Mouse (Mus musculus): Measurements from ENCODE around the gene Fam189a1. TPM values are rescaled to one million over a fixed set of nuclear protein-coding genes. Genes with fewer than 3 reads are reported as not detected.

Fam189a1 gene
- polyA plus RNA-seq, 1 experiment from 2014 or later, result 2.7 TPM

- H3K27me3 ChIP-seq (ENCODE audit: control insufficient read depth, insufficient read depth, low read length), result no peaks in the 10 kb centered on the region
- no peak overlapping the region for H3K4me2 ChIP-seq (ENCODE audit: low read depth, low read length, severe bottlenecking)
- 85% methylated on average over 3 of the region's 3 CpGs for WGBS
- no peak for DNase-seq (ENCODE audit: low spot score)
- no peaks in the 10 kb centered on the region for H3K4me1 ChIP-seq (replicated peaks; ENCODE audit: control insufficient read depth, insufficient read depth, low read length)
- no peak overlapping the region for H3K9ac ChIP-seq (ENCODE audit: low read length)
- H3K9me3 ChIP-seq (ENCODE audit: control insufficient read depth, low read length), result no peaks in the 10 kb centered on the region
- ATAC-seq (replicated peaks; ENCODE audit: low FRiP score), result no peak
- H3K36me3 ChIP-seq (ENCODE audit: control insufficient read depth, insufficient read depth, low read length), result no peaks in the 10 kb centered on the region
- H3K4me3 ChIP-seq (ENCODE audit: low read depth, low read length), result no peak overlapping the region
- H3K27ac ChIP-seq (ENCODE audit: low read depth, low read length), result no peak overlapping the region
Observed at GRCm38 (mm10) chr7:65115366-65115765, 41.0 kb downstream of the Fam189a1 start.

- Histone ChIP-seq H3K9ac (ENCODE audit: low read length) (no peak overlapping the region), H3K27ac (ENCODE audit: low read depth, low read length) (no peak overlapping the region), H3K4me1 (replicated peaks; ENCODE audit: control insufficient read depth, insufficient read depth, low read length) (no peaks in the 10 kb centered on the region), H3K9me3 (ENCODE audit: control insufficient read depth, low read length) (no peaks in the 10 kb centered on the region), H3K27me3 (ENCODE audit: control insufficient read depth, insufficient read depth, low read length) (no peaks in the 10 kb centered on the region), H3K36me3 (ENCODE audit: control insufficient read depth, insufficient read depth, low read length) (no peaks in the 10 kb centered on the region), H3K4me2 (ENCODE audit: low read depth, low read length, severe bottlenecking) (no peak overlapping the region), H3K4me3 (ENCODE audit: low read depth, low read length) (no peak overlapping the region)
- ATAC-seq (replicated peaks; ENCODE audit: low FRiP score), result no peak
- WGBS, result 92% methylated on average over 9 of the region's 9 CpGs
- DNase-seq (ENCODE audit: low spot score), result no peak
Observed at GRCm38 (mm10) chr7:65111664-65112063, 44.7 kb downstream of the Fam189a1 start.

- Histone ChIP-seq H3K9me3 (ENCODE audit: control insufficient read depth, low read length) (no peaks in the 10 kb centered on the region), H3K36me3 (ENCODE audit: control insufficient read depth, insufficient read depth, low read length) (no peaks in the 10 kb centered on the region), H3K4me3 (ENCODE audit: low read depth, low read length) (no peak overlapping the region), H3K9ac (ENCODE audit: low read length) (no peak overlapping the region), H3K4me1 (replicated peaks; ENCODE audit: control insufficient read depth, insufficient read depth, low read length) (no peaks in the 10 kb centered on the region), H3K4me2 (ENCODE audit: low read depth, low read length, severe bottlenecking) (no peak overlapping the region), H3K27ac (ENCODE audit: low read depth, low read length) (no peak overlapping the region), H3K27me3 (ENCODE audit: control insufficient read depth, insufficient read depth, low read length) (no peaks in the 10 kb centered on the region)
- DNase-seq (ENCODE audit: low spot score), result no peak
- no peak for ATAC-seq (replicated peaks; ENCODE audit: low FRiP score)
- WGBS, result 92% methylated on average over 3 of the region's 3 CpGs
Observed at GRCm38 (mm10) chr7:65105566-65105965, 50.8 kb downstream of the Fam189a1 start.

- H3K4me1 ChIP-seq (replicated peaks; ENCODE audit: control insufficient read depth, insufficient read depth, low read length), result no peaks in the 10 kb centered on the region
- no peak overlapping the region for H3K9ac ChIP-seq (ENCODE audit: low read length)
- H3K9me3 ChIP-seq (ENCODE audit: control insufficient read depth, low read length), result no peaks in the 10 kb centered on the region
- H3K27ac ChIP-seq (ENCODE audit: low read depth, low read length), result no peak overlapping the region
- no peaks in the 10 kb centered on the region for H3K27me3 ChIP-seq (ENCODE audit: control insufficient read depth, insufficient read depth, low read length)
- ATAC-seq (replicated peaks; ENCODE audit: low FRiP score) (no peak), DNase-seq (ENCODE audit: low spot score) (no peak)
- no peak overlapping the region for H3K4me3 ChIP-seq (ENCODE audit: low read depth, low read length)
- 90% methylated on average over 4 of the region's 4 CpGs for WGBS
- no peak overlapping the region for H3K4me2 ChIP-seq (ENCODE audit: low read depth, low read length, severe bottlenecking)
- no peaks in the 10 kb centered on the region for H3K36me3 ChIP-seq (ENCODE audit: control insufficient read depth, insufficient read depth, low read length)
Observed at GRCm38 (mm10) chr7:65105097-65105467, 51.3 kb downstream of the Fam189a1 start.

- H3K27me3 ChIP-seq (ENCODE audit: control insufficient read depth, insufficient read depth, low read length), result no peaks in the 10 kb centered on the region
- DNase-seq (ENCODE audit: low spot score), result no peak
- no peak overlapping the region for H3K27ac ChIP-seq (ENCODE audit: low read depth, low read length)
- no peak overlapping the region for H3K4me3 ChIP-seq (ENCODE audit: low read depth, low read length)
- no peak for ATAC-seq (replicated peaks; ENCODE audit: low FRiP score)
- H3K36me3 ChIP-seq (ENCODE audit: control insufficient read depth, insufficient read depth, low read length), result no peaks in the 10 kb centered on the region
- H3K4me2 ChIP-seq (ENCODE audit: low read depth, low read length, severe bottlenecking), result no peak overlapping the region
- WGBS, result 88% methylated on average over 17 of the region's 17 CpGs
- no peak overlapping the region for H3K9ac ChIP-seq (ENCODE audit: low read length)
- no peaks in the 10 kb centered on the region for H3K9me3 ChIP-seq (ENCODE audit: control insufficient read depth, low read length)
- no peaks in the 10 kb centered on the region for H3K4me1 ChIP-seq (replicated peaks; ENCODE audit: control insufficient read depth, insufficient read depth, low read length)
Observed at GRCm38 (mm10) chr7:65104207-65105096, 51.9 kb downstream of the Fam189a1 start.

GRCm38 (mm10) chr7:65101661-65102060, 54.7 kb downstream of the Fam189a1 start:
- Histone ChIP-seq H3K27me3 (ENCODE audit: control insufficient read depth, insufficient read depth, low read length) (no peaks in the 10 kb centered on the region), H3K36me3 (ENCODE audit: control insufficient read depth, insufficient read depth, low read length) (no peaks in the 10 kb centered on the region), H3K4me3 (ENCODE audit: low read depth, low read length) (no peak overlapping the region), H3K4me2 (ENCODE audit: low read depth, low read length, severe bottlenecking) (no peak overlapping the region), H3K27ac (ENCODE audit: low read depth, low read length) (no peak overlapping the region), H3K9ac (ENCODE audit: low read length) (no peak overlapping the region), H3K4me1 (replicated peaks; ENCODE audit: control insufficient read depth, insufficient read depth, low read length) (no peaks in the 10 kb centered on the region), H3K9me3 (ENCODE audit: control insufficient read depth, low read length) (no peaks in the 10 kb centered on the region)
- DNase-seq (ENCODE audit: low spot score) (no peak), ATAC-seq (replicated peaks; ENCODE audit: low FRiP score) (no peak)
- 94% methylated on average over 2 of the region's 2 CpGs for WGBS

GRCm38 (mm10) chr7:65097708-65098107, 58.7 kb downstream of the Fam189a1 start:
- Histone ChIP-seq H3K36me3 (ENCODE audit: control insufficient read depth, insufficient read depth, low read length) (no peaks in the 10 kb centered on the region), H3K27ac (ENCODE audit: low read depth, low read length) (no peak overlapping the region), H3K9me3 (ENCODE audit: control insufficient read depth, low read length) (no peaks in the 10 kb centered on the region), H3K4me1 (replicated peaks; ENCODE audit: control insufficient read depth, insufficient read depth, low read length) (no peaks in the 10 kb centered on the region), H3K4me3 (ENCODE audit: low read depth, low read length) (no peak overlapping the region), H3K9ac (ENCODE audit: low read length) (no peak overlapping the region), H3K4me2 (ENCODE audit: low read depth, low read length, severe bottlenecking) (no peak overlapping the region), H3K27me3 (ENCODE audit: control insufficient read depth, insufficient read depth, low read length) (no peaks in the 10 kb centered on the region)
- DNase-seq (ENCODE audit: low spot score) (no peak), ATAC-seq (replicated peaks; ENCODE audit: low FRiP score) (no peak)
- WGBS, result 90% methylated on average over 14 of the region's 14 CpGs

- no peak for DNase-seq (ENCODE audit: low spot score)
Observed at GRCm38 (mm10) chr7:65095631-65096107, 60.7 kb downstream of the Fam189a1 start.

GRCm38 (mm10) chr7:65093314-65093713, 63.1 kb downstream of the Fam189a1 start:
- no peaks in the 10 kb centered on the region for H3K4me1 ChIP-seq (replicated peaks; ENCODE audit: control insufficient read depth, insufficient read depth, low read length)
- H3K4me2 ChIP-seq (ENCODE audit: low read depth, low read length, severe bottlenecking), result no peak overlapping the region
- DNase-seq (ENCODE audit: low spot score), result no peak
- no peak overlapping the region for H3K27ac ChIP-seq (ENCODE audit: low read depth, low read length)
- H3K4me3 ChIP-seq (ENCODE audit: low read depth, low read length), result no peak overlapping the region
- H3K27me3 ChIP-seq (ENCODE audit: control insufficient read depth, insufficient read depth, low read length), result no peaks in the 10 kb centered on the region
- no peaks in the 10 kb centered on the region for H3K9me3 ChIP-seq (ENCODE audit: control insufficient read depth, low read length)
- H3K9ac ChIP-seq (ENCODE audit: low read length), result no peak overlapping the region
- no peaks in the 10 kb centered on the region for H3K36me3 ChIP-seq (ENCODE audit: control insufficient read depth, insufficient read depth, low read length)
- 88% methylated on average over 4 of the region's 4 CpGs for WGBS
- ATAC-seq (replicated peaks; ENCODE audit: low FRiP score), result no peak

More at GRCm38 (mm10) chr7:65095631-65096107, 60.7 kb downstream of the Fam189a1 start:
- no peak overlapping the region for H3K27ac ChIP-seq (ENCODE audit: low read depth, low read length)
- no peak overlapping the region for H3K9ac ChIP-seq (ENCODE audit: low read length)
- no peak overlapping the region for H3K4me3 ChIP-seq (ENCODE audit: low read depth, low read length)
- no peaks in the 10 kb centered on the region for H3K36me3 ChIP-seq (ENCODE audit: control insufficient read depth, insufficient read depth, low read length)
- WGBS, result 69% methylated on average over 5 of the region's 5 CpGs
- H3K27me3 ChIP-seq (ENCODE audit: control insufficient read depth, insufficient read depth, low read length), result no peaks in the 10 kb centered on the region
- ATAC-seq (replicated peaks; ENCODE audit: low FRiP score), result no peak
- H3K4me1 ChIP-seq (replicated peaks; ENCODE audit: control insufficient read depth, insufficient read depth, low read length), result no peaks in the 10 kb centered on the region
- H3K4me2 ChIP-seq (ENCODE audit: low read depth, low read length, severe bottlenecking), result no peak overlapping the region
- H3K9me3 ChIP-seq (ENCODE audit: control insufficient read depth, low read length), result no peaks in the 10 kb centered on the region
